Mouse (Mus musculus) urinary bladder, postnatal 4 days (tissue): ENCODE measurements around the gene Pax3.

Source experiments
- DNase-seq, 2 experiments: peaks; one replicate each; pipeline ENCODE4 v3.0.0; 2021 to 2022; ENCODE audit warnings: low spot score in 2 of 2

Pax3 gene

DNA sequence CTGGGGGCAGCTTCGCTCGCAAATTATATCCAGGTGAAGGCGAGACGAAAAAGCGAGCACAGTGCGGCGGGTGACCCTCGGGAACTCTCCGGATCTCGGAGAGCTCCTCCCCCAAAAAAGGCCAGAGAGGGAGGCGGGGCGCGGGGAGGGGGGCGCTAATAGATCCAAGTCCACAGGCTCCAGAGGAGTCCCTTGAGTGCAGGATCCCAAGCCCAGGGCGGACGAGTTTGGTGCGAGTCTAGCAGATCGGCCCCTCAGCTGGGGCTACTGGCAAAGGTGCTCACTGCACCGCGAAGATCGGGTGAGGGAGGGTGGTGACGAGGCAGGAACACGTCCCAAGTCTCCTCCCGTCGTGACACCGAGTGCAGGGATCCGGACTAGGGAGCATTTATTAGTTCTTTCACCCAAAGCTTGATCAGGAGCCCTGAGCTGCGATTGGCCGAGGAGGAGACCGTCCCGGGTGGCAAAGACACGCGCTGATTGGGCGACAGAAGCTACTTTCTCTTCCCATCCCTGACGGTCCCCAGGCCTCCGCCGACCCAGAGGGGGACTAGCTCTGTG, at the start of gene Pax3:
TSS of gene Pax3 (minus strand) at position 384 of the 561 bp plus-strand sequence.
- no peak for DNase-seq

DNA sequence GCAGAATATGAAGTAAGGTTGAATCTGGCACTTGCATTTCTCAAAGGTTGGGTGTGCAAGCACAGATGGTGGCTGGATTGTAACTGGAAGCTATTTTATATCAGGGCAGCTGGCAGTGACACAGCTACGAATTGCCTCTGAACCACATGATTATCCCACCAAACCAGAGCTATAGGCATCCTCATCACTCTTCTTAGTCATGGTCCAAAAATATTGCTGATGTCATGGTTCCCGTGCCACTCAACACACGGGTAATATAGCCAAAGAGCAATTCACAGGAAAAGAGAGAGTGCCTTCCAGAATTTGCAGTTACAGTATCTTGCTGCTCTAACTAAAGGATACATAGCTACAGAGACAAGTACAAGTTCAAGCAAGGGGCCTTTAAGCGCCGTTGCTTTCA, 37.4 kb upstream of the Pax3 start:
- no peak for DNase-seq

DNA sequence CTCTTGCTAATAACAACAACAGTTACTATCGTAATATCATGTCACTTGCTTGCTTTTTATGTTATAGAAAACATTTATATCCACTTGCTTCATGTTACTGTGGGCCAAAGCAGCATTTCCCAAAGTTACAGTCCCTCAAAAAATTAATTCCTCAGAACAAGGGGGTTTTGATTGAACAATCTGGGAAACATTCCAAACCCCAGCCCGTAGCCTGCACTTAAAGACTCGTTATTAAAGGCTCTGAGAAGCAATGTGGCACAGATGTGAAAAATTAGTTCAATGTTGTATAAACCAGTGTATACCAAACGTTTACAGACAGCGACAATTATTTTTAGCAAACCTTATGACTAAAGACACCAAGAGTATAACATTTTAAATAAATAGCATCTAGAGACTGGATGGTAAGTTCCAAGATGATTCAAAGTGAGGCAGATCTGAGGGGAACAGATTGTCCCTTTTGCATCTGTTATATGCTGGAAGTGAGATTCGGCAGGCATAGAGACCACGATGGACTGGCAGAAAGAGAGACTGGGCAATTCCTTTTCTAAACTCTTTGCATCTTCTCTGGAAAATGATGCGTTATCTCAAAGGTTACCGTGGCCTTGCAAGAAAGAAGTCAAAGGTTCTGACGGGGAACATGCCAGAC, 35.1 kb upstream of the Pax3 start:
- no peak for DNase-seq

DNA sequence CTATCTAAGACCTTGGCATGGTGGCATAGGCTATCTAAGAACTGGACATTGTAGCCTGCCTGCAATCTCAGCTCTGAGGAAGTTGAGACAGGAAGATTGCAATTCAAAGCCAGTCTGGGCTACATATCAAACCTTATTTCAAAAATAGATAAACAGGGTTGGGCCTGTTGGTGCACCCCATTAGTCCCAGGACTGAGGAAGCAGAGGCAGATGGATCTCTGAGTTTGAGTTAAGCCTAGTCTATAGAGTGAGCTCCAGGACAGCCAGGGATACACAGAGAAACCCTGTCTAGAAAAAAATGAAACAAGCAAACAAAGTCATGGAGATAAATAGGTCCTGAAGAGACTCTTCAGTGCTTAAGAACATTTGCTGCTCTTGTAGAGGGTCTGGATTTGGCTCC, 32.9 kb upstream of the Pax3 start:
- DNase-seq = no peak

DNA sequence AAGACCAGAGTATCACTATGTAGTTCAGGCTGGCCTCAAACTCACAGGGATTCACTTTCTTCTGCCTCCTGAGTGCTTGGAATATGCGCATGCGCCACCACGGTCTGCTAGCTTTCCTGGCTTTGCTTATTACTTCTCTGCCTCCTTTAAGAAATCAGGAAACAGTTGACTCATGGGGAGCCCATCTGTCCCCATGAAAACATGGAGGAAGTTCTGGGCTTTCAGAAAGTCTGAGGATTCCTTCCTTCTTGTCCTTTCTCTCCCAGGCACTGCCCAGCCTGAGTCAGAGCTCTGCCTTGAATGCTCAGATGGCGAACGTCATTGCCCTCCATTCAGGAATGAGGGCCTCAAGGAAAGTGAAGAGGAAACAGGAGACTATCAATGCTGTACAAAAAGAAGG, 31.8 kb upstream of the Pax3 start:
- peak in 1 of 2 experiments; percentile 23 for DNase-seq

DNA sequence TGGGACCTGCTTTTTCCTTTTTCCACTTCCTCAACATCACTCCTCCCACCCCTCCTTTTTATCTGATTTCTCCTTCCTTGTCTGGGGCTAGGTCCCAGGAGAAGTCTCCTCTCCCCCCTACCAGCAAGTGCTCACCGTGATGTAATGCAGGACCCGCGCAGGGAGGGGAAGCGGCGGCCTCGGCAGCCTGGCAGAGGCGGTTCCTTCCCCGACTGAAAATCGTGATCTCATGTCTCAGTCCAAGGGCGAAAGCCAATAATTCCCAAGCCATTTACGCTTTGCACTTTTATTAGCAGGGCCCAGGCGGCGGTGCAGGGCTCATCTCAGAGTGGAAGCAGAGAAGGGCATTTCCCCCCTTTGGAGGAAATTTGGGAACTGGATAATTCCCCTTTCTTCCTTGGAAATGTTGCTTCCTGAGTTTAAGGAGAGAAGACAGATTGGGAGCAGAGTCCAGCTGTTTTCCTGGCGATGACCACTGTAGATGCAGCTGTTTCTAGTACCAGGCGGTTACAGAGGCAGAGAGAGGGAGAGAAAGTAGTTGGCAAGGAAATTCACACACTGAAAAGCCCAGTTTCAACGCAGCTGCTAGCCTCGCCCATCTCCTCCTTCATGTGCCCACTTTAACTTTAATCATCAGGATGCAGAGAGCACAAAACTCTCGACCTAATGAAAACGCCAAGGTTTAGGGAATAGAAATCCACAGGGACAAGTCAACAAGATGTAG, 21.3 kb upstream of the Pax3 start:
- no peak for DNase-seq

DNA sequence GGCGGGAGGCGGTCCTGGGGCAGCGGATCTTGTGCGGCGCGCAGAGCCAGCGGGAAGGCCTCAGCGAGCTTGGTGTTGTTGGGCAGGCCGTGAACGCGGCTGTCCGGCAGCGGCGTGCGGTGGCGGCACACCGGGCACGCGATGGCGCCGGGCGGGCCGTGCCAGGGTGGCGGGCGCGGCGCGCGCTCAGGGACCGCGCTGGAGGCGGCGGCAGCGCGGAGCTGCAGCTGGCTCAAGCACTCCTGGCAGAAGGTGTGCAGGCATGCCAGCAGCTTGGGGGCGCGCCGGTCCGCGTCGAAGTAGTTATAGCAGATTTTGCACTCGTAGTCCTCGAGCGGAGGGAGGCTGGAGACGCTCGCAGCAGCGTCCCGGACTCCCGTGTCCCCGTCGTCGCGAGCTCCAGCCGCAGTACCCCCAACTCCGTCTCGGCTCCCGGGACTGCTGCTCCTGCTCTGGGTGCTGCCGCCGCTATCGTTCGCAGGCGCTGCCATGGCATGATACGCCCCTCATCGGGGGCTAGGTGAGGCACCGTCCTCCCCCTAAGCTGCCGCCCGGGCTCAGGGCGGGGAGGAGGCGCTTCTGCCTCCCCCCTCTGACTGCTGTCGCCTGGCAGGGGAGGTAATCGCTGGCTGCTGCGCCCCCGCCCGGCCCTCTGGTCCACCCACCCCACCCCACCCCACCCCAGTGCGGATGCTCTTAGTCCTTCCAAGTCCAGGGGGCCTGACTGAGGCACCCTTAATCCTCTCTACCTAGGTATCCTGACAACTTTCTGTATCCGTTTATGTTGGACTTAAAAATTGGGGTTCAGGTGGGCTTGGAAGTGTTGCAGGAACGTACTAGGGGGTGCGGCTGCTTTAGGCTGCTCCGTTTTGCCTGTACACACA, 20.5 kb upstream of the Pax3 start:
- no peak for DNase-seq

DNA sequence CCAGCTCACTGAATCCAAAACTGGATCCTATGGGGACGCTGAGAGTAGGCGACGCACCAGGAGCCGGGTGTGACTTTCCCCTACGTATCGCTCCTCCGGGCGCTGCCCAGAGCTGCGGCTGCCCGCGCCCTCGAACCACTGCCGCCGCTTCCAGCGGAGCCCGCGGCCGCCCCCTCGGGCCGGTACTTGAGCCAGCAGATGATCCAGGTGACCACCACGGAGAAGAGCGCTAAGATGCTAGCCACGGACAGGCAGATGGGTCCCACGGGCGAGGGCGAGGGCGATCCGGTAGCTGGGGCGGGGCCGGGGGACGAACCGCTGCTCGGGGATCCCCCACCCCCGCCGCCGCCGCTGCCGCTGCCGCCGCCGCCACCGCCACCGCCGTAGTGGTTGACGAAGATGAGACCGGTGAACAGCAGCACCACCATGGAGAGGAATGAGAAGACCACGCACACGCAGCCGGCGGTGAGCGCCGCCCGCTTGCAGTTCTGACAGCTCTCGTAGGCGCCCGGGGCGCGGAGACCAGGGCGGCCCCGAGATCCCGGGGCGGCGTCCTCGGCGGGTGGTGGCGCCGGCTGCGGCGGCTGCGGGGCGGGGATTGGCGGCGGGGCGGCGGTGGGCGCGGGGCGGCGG, 19.7 kb upstream of the Pax3 start:
- DNase-seq = no peak

DNA sequence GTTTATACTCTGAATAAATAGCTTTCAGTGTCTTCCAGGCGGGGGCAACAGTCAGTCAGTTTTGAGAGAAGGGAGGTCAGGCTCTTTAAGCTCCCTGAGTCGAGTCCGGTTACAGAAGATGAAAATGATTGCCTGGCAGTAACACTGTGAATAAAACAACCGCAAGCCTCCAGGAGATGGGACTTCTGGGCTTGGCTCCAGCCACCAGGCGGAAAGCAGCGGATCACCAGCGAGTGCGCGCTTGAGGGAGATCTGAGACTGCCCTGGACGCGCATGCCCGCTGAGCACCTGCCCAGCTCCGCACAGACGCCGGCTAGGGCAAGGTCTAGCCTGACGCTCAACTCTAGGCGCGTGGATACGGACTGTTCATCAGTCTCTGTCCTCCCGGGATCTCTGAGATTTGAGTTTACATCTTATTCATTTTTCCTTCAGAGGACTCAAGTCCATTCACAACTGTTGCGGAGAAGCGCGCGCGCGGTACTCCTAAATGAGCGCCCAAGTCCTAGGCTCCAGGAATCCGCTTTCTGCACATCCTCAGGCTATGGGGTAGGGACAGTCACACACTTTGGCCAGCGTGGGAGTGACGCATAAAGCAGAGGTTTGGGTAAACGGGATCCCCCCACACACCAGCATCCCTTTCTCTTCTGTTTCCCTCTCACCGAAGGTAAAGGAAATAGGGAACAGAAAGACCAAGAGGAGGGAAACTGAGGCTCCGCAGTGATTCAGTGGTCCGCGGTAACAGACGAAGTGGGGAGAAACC, 19.0 kb upstream of the Pax3 start:
- DNase-seq = no peak

DNA sequence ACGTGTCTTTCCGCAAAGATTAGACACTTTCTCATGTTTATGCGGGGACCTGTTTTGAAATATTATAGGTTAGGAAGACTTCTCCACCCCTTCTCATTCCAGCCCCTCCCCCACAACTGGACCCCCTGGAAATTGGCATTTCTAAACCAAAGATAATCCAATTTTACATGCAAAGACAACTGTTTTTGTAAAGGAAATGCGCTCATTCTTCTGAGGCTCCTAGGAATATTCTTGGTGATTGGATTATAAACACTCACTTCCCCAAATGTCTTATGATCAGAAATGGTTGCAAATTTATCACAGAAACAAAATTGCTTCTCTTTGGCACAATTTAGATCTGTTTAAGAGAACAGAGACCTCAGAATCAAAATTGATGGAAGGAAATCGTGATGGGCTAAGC, 14.1 kb upstream of the Pax3 start:
- DNase-seq = no peak

DNA sequence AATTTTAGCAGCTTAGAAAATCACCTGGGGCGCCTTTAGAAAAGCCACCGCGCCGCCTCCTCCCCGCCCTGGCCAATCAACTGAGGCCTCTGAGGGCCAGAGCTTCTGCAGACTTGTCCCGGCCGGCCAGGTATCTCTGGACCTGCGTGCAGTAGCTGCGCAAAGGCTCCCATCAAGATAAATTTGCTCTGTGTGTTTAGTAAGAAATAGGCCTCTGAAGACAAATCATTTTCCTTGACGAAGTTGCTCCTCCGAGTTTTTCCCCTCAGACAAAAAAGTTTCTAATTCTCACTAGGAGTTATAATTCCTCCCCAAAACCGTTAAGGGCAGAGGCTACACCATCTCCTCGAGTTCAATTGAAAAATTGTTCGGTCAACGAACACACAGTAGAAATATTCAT, 13.6 kb upstream of the Pax3 start:
- no peak for DNase-seq

DNA sequence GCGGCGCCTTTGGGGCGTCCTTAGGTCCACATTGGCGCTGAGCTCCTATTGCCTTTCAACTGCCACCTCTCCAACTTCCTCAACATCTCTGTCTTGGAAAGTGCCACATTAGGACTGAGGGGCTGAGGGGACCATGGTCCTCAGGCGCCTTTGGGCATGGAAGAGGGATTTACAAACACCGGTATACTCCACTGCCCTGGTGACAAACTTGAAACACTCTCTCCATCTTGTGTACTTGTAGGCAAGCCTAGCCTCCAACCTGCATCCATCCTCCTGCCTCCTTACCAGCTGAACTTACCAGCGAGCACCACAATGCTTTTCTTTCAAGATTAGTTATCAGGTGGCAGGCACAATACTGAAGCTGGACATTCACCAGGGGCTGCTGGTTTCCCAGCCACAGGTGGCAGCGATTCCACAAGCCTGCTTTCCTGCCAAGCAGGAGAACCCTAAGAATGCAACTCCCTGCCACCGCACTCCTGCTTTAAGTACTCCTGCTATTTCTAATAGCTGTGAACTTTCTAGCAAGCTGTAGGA, 11.4 kb upstream of the Pax3 start:
- no peak for DNase-seq

DNA sequence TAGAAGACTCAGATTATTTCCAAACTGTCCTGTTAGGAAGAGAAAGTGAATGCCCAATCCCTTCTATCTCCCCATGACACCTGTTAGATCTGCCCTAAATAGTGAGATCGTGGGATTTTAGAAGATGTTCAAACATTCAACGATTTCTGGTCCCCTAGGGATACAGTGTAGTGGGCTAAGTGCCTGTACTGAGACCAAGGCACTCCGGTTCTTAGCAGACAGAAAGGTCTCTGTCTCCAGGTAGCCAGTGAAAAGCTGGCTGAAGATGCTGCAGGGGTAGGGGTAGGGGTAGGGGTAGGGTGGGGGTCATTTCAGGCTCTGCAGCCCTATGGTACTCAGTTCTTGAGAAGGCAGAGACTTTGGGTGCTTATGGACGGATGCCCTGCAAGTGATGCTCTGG, 7.4 kb upstream of the Pax3 start:
- DNase-seq = no peak

DNA sequence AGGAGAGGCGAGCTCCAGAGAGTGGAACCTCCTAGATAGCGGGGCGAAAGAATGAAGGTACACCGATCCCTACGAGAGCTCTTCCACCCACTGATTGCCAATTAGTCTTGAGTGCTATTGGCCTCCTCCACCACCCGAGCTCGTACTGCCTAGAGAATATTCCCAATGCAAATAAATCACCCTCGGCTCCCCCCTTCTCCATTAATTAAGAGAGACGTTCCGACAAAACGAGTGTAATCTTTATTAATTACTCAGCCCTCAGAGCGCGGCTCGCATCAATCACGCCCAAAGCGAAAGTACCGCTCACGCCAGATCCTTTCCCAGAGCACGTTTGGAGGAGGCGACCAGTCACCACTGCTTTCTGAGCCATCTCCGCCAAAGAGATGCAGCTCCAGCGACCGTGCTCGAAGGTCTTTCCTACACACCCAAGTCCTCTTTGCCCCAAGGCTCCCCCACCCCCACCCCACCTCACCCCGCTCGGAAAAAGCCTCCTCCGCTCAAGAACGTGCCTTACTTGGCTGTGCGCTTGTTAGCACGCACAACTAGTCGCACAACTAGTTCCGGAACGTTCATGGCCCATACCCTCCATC, 6.8 kb upstream of the Pax3 start:
- DNase-seq = no peak

DNA sequence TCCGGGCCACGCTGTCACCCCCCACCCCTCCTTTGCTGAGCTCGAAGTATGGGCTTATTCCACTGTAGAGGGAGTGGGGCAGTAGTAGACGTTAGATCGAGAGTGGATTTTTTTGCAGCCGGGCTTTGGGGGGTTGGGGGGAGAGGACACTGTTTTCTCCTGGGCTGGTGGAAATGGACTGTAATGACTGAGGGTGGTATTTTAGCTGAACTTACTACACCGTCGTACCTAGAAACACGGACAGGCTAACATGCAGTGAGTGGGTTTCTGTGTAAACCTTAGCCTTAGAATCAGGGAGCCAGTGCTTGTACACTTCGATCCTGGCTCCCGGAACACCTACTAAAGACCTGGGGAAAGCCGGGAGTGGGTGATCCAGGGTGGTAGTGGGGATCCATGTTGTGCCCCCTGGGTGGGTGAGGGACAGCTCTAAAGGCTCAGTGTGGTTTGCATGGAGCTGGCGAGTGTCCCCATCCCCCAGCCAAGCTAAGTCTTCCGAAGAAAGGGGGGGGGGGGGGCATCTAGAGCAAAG, 6.2 kb upstream of the Pax3 start:
- no peak for DNase-seq

DNA sequence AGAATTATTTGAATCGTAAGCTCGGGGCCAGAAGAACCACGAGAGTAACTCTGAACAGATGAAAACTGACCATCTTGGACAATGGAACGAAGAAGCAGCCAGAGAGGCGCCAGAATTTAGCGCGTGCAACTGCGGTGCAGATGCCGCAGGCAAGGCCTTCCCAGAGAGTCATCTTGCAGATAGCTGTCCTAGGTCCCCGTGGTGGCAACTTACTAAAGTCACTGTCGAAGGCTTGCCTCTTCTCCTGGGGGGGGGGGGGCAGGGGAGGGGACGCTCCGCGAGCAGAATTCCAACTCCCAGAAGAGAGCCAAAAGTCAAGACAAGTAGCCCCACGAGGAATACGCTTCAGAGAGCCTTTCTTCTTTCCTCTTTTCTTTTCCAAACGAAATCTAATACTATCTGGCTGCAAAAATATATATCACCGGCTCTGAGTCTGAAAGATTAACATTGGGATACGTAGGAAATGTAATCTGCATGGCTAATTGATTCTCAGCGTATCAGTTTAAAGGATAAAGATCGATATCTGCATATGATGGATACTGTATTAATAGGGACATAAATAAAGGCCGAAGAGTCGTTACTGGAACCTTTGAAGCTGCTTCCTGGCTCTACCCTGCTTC, 5.6 kb upstream of the Pax3 start:
- no peak for DNase-seq

DNA sequence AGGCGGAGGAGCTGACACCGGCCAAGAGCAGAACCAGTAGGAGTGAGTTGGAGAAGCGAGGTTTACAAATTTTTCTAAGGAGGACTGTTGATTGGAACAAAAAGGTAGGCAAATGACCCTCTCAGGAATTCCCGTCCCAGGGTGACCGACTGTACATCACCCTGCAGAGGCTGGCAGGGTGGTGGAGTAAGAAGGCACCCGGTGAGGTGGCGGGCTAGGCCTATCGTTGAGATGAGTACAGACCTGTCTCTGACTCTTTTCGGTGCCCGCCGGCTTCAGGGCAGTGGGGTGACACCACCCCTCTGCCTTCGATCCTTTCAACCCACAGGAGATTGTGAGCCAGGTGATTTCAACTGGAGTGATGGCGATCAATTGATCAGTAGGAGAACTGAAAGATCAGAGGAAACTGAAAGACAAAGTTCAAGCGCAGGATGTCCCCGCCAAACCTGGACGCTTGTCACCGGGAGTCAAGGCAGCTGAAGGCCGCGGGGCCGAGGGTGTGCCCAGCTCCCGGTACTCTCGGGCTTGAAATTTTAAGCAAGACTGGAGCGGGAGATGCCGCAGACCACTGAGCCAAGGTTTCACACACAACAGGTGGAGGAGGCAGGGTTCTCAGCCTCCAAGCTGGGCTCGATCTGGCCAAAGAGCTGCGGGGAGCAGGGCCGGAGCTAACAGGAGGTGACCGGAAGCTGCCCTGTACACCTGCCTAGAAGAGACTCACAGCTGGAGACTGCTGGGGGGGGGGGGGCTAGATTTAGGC, 4.5 kb upstream of the Pax3 start:
- DNase-seq = no peak

DNA sequence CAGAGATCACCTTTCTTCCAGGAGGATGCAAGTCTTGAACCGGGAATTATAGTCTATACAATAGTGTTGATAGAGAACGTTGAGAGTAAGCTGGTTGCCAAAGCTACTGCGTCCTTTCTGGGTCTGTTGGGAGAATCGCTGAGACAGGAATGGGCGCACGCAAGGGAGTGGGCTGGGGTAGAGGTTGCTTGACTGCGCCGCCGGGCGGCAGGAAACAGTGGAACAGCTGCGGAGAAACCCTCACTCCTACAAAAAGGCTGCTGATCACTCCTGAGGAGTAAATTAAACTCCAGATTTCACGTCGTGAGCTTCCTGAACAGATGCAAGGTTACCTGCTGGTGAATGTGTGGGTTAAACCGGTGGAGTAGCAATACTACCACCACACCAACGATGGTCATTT, 3.3 kb upstream of the Pax3 start:
- no peak for DNase-seq

DNA sequence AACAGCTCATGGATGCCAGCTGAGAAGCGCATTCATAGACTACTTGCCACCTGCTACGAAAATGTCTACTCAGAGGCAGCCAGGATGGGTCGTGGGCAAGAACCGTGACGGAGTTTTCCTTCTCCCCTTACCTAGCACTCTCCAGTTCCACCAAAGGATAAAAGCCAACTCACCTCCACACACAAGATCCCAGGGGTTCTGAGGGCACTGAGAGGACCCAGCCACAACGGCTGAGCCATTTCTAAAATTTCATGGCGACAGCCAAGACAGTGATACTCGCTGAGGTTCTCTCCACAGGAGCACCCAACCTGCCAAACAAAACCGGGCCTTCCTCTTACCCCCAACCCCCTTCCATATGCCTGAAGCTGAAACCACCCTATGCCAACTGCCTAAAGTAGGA, 2.3 kb upstream of the Pax3 start:
- no peak for DNase-seq
